Mouse (Mus musculus): ENCODE data around the gene Pcyt1a. TPM values are rescaled to one million over a fixed set of nuclear protein-coding genes. Genes with fewer than 3 reads are reported as not detected.

Pcyt1a gene
- polyA plus RNA-seq, 1 experiment, result 6.2 TPM

- no peaks in the 10 kb centered on the region for H3K27me3 ChIP-seq (ENCODE audit: control insufficient read depth)
- peaks cover 51% of the 10 kb centered on the region for H3K36me3 ChIP-seq (ENCODE audit: control insufficient read depth)
- TF ChIP-seq TAL1 (IDR thresholded peaks at IDR 0.05; ENCODE audit: low read length) (peak; percentile 99), GATA1 (IDR thresholded peaks at IDR 0.05; ENCODE audit: low read length) (peak; percentile 100)
- peak overlapping the region; percentile 67 for H3K4me3 ChIP-seq (replicated peaks)
- no peaks in the 10 kb centered on the region; the same call in 1 of the 2 replicates for H3K9me3 ChIP-seq (ENCODE audit: control insufficient read depth, low read length)
- H3K4me1 ChIP-seq (ENCODE audit: control insufficient read depth), result peaks cover 94% of the 10 kb centered on the region
These were observed 78.6 kb downstream of the Pcyt1a start for GRCm38 (mm10) chr16:32509066-32509942.

- peak overlapping the region; percentile 67 for H3K4me3 ChIP-seq (replicated peaks)
- peaks cover 99% of the 10 kb centered on the region for H3K4me1 ChIP-seq (ENCODE audit: control insufficient read depth)
- no peaks in the 10 kb centered on the region; the same call in 1 of the 2 replicates for H3K9me3 ChIP-seq (ENCODE audit: control insufficient read depth, low read length)
- H3K36me3 ChIP-seq (ENCODE audit: control insufficient read depth), result peaks cover 54% of the 10 kb centered on the region
- no peak for TF ChIP-seq TAL1 (IDR thresholded peaks at IDR 0.05; ENCODE audit: low read length)
- no peak for TF ChIP-seq GATA1 (IDR thresholded peaks at IDR 0.05; ENCODE audit: low read length)
- no peaks in the 10 kb centered on the region for H3K27me3 ChIP-seq (ENCODE audit: control insufficient read depth)
These were observed 79.9 kb downstream of the Pcyt1a start for GRCm38 (mm10) chr16:32510399-32511337.

- peak overlapping the region; percentile 67 for H3K4me3 ChIP-seq (replicated peaks)
- H3K9me3 ChIP-seq (ENCODE audit: control insufficient read depth, low read length), result no peaks in the 10 kb centered on the region; the same call in 1 of the 2 replicates
- H3K27me3 ChIP-seq (ENCODE audit: control insufficient read depth), result no peaks in the 10 kb centered on the region
- peaks cover 99% of the 10 kb centered on the region for H3K4me1 ChIP-seq (ENCODE audit: control insufficient read depth)
- TF ChIP-seq TAL1 (IDR thresholded peaks at IDR 0.05; ENCODE audit: low read length), result no peak
- peaks cover 51% of the 10 kb centered on the region for H3K36me3 ChIP-seq (ENCODE audit: control insufficient read depth)
These were observed 80.6 kb downstream of the Pcyt1a start for GRCm38 (mm10) chr16:32511338-32511734.

GRCm38 (mm10) chr16:32511827-32512490 lies 81.2 kb downstream of the Pcyt1a start:
- peaks cover 46% of the 10 kb centered on the region for H3K36me3 ChIP-seq (ENCODE audit: control insufficient read depth)
- peaks cover 99% of the 10 kb centered on the region for H3K4me1 ChIP-seq (ENCODE audit: control insufficient read depth)
- no peaks in the 10 kb centered on the region; the same call in 1 of the 2 replicates for H3K9me3 ChIP-seq (ENCODE audit: control insufficient read depth, low read length)
- TF ChIP-seq TAL1 (IDR thresholded peaks at IDR 0.05; ENCODE audit: low read length) (no peak), GATA1 (IDR thresholded peaks at IDR 0.05; ENCODE audit: low read length) (no peak)
- peak overlapping the region; percentile 67 for H3K4me3 ChIP-seq (replicated peaks)
- no peaks in the 10 kb centered on the region for H3K27me3 ChIP-seq (ENCODE audit: control insufficient read depth)

- H3K4me3 ChIP-seq (replicated peaks), result peak overlapping the region; percentile 67
- H3K9me3 ChIP-seq (ENCODE audit: control insufficient read depth, low read length), result no peaks in the 10 kb centered on the region; the same call in 1 of the 2 replicates
- no peak for TF ChIP-seq TAL1 (IDR thresholded peaks at IDR 0.05; ENCODE audit: low read length)
- no peak for TF ChIP-seq GATA1 (IDR thresholded peaks at IDR 0.05; ENCODE audit: low read length)
- peaks cover 43% of the 10 kb centered on the region for H3K36me3 ChIP-seq (ENCODE audit: control insufficient read depth)
- peaks cover 98% of the 10 kb centered on the region for H3K4me1 ChIP-seq (ENCODE audit: control insufficient read depth)
- H3K27me3 ChIP-seq (ENCODE audit: control insufficient read depth), result no peaks in the 10 kb centered on the region
These were observed 82.2 kb downstream of the Pcyt1a start for GRCm38 (mm10) chr16:32512921-32513320.

- H3K4me1 ChIP-seq (ENCODE audit: control insufficient read depth), result peaks cover 98% of the 10 kb centered on the region
- peaks cover 42% of the 10 kb centered on the region for H3K36me3 ChIP-seq (ENCODE audit: control insufficient read depth)
These were observed 82.7 kb downstream of the Pcyt1a start for GRCm38 (mm10) chr16:32513401-32513800.

GRCm38 (mm10) chr16:32513948-32514347 lies 83.2 kb downstream of the Pcyt1a start:
- TF ChIP-seq TAL1 (IDR thresholded peaks at IDR 0.05; ENCODE audit: low read length) (no peak), GATA1 (IDR thresholded peaks at IDR 0.05; ENCODE audit: low read length) (no peak)
- Histone ChIP-seq H3K27me3 (ENCODE audit: control insufficient read depth) (no peaks in the 10 kb centered on the region), H3K36me3 (ENCODE audit: control insufficient read depth) (peaks cover 39% of the 10 kb centered on the region), H3K9me3 (ENCODE audit: control insufficient read depth, low read length) (no peaks in the 10 kb centered on the region; the same call in 1 of the 2 replicates), H3K4me1 (ENCODE audit: control insufficient read depth) (peaks cover 98% of the 10 kb centered on the region), H3K4me3 (replicated peaks) (no peak overlapping the region)

More at GRCm38 (mm10) chr16:32513401-32513800, 82.7 kb downstream of the Pcyt1a start:
- TF ChIP-seq TAL1 (IDR thresholded peaks at IDR 0.05; ENCODE audit: low read length), result no peak
- no peak for TF ChIP-seq GATA1 (IDR thresholded peaks at IDR 0.05; ENCODE audit: low read length)
- Histone ChIP-seq H3K9me3 (ENCODE audit: control insufficient read depth, low read length) (no peaks in the 10 kb centered on the region; the same call in 1 of the 2 replicates), H3K27me3 (ENCODE audit: control insufficient read depth) (no peaks in the 10 kb centered on the region), H3K4me3 (replicated peaks) (no peak overlapping the region)

Data from erythroblast, embryonic 14.5 days (primary cell).